Mouse (Mus musculus) mouse embryonic stem cell (cell line): ENCODE data around the gene Arid3a.

Source experiments
- in situ Hi-C, 2 experiments: fragments of 300-500 bp; cut with MboI; formaldehyde crosslinking; loops; 1 replicate in 1 of 2; 3 replicates in 1 of 2; pipeline ENCODE4 v1.14.3; 2019 to 2020; ENCODE audit warnings: low sequenced_read_pairs in 2 of 2, low pct_unique_long_range_greater_than_20kb in 1 of 2, mixed read lengths in 1 of 2; ENCODE audit not compliant: unreplicated experiment in 1 of 2

Arid3a gene

DNA sequence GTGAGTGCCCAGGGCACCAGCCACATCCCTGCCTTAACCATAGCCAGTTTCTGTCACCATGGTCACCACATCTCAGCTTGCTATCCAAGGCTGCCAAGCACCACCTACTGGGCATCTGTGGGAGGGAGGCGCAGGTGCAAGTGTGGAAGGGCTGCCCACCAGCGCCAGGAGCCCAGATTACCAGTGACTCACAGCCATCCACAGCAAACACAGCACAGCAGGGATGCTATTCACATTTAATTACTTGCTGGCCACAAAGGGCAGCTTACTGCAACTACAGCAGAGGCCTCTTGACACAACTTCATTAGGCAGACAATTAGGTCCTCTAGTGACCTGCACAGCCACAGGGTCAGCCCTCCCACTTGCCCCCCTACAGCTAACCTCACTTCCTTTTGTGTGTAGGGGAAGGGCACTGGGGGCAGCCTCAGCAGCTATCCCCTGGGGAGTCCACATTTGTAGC, 25.9 kb upstream of the Arid3a start:
- in situ Hi-C loops = no loop called here

DNA sequence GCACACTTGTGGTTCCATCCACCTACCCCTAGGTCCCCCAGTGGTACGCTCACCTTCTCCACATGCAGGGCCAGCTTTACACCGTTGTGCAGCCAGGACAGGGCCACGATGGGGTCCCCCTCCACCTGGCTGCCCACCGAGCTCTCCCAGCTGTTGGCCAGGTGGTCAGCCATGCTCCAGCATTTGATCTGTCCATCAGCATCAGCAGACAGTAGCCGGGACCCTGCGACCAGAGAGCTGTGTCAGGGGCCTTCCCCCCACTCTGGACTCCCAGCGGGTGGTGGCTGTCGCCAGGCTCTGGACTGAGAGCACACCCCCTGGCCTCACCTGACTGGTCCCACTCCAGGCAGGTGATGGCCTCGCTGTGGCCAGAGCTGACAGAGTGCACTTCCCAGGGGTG, 20.1 kb upstream of the Arid3a start:
- in situ Hi-C loops = no loop called here

DNA sequence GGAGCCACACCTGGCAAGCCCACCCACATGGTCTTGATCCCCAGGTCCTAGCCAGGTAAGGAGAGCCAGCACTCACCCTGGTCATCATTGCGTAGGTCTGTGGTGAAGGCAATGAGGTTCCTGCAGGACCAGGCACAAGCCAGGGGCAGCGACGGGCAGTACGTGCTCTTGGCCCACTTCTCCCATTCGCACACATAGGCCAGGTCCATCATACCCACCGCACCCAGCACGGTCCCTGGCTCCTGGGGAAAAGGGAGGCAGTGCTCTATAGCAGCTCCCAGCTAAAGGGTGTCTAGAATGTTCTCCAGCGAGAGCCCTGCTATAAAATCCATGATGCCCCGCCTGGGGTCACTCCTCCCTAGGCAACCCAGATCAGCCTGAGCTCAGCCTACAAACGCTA, 19.4 kb upstream of the Arid3a start:
- in situ Hi-C loops = no loop called here

DNA sequence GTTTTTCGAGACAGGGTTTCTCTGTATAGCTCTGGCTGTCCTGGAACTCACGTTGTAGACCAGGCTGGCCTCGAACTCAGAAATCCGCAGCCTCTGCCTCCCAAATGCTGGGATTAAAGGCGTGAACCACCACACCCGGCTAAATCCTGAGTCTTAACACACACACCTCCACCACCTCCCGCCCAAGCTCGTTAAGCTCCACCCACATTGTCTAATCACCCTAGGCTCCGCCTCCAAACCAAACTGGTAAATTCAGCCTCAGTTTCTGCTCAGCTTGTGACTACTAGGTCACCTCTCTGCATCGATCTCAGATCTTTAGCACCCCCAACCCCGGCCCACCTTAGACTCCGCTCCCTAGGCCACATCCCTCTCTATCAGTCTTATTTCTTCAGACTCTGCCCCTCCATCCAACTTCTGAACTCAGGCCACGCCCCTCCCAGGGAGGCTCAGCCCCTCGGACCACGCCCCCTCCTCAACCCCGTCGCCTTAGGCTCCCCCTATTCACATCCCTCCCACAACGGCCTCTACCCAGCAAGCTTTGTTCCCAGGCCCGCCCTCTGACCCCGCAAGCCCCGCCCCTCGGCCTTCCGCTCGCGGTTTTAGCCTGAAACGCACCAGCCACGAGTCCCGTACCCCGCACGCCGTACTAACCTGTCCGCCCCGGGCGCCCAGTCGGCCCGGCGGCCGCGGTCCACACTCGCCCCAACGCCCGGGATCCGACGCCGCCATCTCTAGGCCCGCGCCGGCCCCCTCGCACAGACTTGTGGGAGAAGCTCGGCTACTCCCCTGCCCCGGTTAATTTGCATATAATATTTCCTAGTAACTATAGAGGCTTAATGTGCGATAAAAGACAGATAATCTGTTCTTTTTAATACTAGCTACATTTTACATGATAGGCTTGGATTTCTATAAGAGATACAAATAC, 18.4 kb upstream of the Arid3a start, which contains the start of gene Med16:
TSS of gene Med16 (minus strand) at position 757 of the 925 bp plus-strand sequence.
- in situ Hi-C loops = no loop called here

DNA sequence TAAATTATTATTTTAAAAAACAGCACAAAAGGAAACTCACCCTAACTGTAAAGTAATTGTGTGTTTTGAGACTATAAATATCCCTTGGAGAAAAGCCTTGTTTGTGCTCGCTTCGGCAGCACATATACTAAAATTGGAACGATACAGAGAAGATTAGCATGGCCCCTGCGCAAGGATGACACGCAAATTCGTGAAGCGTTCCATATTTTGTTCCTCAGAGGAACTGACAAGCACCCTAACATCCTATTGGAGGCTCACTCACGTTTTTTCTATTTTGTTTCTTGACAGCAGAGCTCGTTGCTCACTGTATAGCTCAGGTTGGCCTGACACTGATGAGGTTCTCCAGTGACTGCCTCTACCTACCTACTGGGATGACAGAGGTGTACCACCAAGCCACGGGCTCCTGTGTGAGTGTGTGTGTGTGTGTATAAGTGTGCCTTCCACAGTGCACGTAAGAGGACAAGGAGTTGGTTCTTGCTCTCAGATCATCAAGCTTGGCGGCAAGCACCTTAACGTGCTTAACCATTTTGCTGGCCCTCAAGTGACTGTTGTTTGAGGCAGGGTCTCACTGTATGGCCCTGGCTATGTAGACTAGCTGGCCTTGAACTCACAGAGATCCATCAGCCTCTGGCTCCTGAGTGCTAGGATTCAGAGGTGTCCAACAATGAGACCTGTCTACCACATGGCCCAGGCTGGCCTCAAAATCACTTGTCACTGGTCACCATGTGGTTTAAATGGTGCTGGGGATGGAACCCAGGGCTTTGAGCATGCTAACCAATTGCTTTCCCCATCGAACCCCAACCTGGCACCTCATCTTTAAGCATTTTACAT, 17.5 kb upstream of the Arid3a start:
- in situ Hi-C loops = no loop called here

DNA sequence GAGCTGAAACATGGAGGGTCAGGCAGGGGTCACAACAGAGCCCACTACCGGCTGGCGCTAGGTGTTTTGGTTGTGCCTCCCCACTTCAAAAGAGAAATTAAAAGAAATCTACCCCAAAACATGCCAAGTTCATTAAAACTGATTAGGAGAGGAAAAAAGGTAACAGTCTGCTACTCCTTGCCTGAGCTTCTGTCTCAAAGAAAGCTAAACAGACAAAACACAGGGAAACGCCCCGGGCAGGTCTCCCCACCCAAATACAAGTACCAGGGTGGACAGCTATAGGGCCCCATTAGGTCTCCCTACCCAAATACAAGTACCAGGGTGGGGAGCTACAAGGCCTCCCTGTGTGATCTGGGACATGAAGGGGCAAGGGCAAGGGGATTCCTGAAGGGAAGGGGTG, 16.3 kb upstream of the Arid3a start, which contains the start of gene Gm26602:
TSS of gene Gm26602 (plus strand) at position 301 of the 400 bp plus-strand sequence.
- in situ Hi-C loops = no loop called here

DNA sequence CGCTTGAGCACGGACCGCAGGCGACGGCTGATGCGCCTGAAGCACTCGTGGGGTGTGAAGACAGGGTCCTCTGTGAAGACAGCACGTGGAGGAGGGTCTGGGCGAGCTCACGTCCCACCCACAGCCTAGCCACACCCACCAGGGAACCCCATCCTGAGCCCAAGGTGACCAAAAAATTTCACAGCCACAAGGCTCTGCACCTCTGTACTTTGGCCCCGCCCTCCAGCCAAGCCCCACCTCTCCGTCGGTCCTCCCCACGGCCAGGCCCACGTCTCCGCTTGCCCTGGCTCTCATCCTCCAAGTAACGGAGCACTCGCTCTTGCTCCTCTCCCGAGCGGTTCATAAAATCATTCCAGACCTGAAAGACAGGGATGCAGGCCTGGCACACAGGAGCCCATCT, 14.4 kb upstream of the Arid3a start:
- in situ Hi-C loops = no loop called here

DNA sequence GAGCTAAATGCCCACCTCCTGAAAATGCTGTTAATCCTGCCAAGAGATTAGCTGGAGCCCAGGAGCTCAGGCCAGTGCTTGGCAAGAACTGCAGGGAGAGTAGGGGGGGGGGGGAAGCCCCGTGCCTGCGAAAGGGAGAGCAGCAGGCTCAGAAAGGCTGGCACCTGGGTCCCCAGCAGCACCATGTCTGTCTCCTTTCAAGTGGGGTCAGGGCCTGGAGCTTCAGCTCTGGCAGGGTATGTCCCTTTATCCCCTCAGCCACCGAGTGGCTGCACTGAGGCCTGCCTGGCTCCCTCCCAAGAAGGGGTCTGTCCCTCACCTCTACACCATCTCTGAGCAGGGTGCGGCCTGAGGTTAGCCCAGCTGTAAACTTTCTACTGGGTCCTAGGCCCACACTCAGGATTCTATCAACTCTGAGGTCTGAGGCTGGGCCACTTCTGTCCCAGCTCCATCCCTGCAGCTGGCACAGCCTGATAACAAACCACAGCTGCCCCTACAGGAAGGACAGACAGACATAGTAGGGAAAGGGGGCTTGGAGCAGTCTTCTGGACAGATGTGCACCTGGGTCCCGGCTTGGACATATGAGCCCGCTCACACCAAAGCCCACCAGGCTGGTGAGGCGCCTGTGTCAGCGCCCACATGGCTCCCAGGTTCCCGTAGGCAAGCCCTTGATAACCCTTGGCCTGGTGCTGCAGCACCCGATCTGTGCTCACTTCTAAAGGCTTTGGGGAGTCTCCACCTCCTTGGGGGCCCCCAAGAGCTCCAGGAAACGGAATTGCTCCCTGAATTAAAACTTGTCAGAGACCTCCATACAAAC, 12.5 kb upstream of the Arid3a start:
- in situ Hi-C loops = no loop called here

DNA sequence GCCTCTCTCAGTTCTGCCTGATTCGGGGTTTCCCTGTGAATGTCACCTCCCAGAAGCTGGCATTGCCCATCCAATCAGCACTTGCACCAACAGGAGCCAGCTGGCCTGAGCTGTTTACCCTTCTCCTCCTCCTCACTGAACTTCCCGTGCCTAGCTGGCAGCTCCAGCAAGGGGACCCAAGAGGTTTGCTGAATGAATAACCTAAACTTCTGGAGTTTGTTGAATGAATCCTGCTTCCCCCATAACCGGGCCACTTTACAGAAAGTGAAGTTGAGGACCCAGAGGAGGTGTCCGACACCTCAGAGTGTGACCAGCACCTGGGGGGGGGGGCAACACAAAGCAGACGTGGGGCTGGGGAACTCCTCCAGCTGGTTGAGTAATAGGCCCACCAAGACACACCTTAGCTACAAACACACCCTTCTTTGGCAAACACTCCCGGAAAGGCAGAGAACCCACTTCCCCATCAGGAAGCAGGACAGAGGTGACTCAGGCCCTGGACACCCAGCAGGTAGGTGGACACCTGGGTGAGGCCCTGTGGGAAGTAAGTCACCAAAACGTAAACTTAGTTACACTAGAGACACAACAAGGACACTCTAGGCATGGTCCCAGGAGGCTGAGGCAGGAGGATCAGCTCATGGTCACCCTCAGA, 11.8 kb upstream of the Arid3a start:
- in situ Hi-C loops = no loop called here

DNA sequence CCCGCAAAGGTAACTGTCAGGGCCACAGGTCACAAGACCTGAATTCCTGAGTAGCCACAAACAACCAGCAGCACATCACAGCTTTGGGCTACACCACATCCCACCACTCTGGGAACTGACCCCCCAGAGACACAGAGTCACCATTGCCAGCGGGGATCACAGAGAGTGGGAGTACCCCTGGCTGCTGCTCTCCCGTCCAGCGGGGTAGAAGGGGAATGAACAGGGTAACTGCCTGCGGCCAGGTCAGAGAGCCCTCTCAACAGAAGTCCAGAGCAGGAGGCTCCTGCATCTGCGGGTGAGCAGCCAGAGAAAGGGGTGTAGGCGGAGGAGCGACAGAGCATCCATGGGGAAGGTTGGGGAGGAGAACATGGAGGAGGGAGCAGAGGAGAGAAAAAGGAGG, 10.8 kb upstream of the Arid3a start:
- in situ Hi-C loops = no loop called here

DNA sequence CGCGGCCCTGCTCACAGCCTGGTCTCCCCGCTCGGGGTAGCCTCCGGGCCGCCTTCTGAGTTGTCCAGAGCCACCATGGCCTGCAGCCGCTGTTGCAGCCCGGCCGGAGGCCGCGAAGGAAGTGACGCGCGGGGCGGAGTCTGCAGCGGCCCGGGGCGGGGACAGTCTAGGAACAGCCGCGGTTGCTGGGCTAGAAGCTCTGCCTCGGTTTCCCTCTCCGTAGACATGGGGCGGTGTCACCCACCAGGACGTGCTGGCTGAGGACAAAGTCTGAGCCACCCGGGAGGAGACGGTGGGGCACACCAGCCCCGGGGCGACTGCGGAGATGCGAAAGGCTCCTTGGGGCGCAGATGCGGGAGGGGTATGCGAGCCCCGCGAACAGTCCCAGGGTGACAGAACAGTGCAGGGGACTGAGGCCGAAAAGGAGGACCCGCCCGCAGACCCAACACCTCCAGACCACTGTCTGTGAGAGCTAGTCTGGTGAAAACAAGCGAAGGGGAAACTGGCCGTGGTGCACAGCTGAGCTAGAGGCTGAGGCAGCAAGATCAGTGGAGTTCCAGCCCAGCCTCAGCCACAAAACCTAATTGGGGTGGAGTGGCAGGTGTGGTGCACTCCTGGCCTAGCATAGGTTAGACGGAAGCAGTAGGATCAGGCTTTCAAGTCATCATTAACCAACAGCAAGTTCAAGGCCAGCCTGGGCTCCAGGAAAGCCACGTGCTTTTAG, 9.9 kb upstream of the Arid3a start, which contains the start of gene Kiss1r:
TSS of gene Kiss1r (plus strand) at position 164 of the 724 bp plus-strand sequence.
- in situ Hi-C loops = no loop called here

DNA sequence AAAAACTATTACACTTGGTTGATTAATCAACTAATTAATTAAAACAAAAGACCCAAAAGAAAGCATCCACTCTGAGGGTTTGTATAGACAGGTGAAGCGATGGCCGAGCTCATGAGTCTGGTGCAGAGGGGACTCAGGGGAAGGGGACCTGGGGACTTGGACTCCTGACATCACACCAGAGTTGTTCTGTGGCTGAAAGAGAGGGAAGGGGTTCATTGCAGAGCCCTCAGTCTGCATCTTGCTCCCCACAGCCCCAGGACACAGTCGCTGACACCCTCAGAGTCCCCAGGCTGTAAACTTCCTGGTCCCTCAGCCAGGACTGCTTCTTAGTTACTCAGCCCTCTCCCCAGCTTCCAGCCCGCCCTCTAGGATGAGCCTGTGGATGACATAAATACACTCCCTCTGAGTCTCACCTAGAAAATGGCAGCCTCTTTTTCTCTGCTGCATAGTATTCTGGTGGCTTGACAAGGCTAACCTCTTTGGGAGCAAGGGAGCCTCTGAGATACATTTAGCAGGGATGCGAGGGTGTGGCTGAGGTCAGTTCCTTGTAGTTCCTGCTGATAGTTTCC, 9.2 kb upstream of the Arid3a start:
- in situ Hi-C loops = no loop called here

DNA sequence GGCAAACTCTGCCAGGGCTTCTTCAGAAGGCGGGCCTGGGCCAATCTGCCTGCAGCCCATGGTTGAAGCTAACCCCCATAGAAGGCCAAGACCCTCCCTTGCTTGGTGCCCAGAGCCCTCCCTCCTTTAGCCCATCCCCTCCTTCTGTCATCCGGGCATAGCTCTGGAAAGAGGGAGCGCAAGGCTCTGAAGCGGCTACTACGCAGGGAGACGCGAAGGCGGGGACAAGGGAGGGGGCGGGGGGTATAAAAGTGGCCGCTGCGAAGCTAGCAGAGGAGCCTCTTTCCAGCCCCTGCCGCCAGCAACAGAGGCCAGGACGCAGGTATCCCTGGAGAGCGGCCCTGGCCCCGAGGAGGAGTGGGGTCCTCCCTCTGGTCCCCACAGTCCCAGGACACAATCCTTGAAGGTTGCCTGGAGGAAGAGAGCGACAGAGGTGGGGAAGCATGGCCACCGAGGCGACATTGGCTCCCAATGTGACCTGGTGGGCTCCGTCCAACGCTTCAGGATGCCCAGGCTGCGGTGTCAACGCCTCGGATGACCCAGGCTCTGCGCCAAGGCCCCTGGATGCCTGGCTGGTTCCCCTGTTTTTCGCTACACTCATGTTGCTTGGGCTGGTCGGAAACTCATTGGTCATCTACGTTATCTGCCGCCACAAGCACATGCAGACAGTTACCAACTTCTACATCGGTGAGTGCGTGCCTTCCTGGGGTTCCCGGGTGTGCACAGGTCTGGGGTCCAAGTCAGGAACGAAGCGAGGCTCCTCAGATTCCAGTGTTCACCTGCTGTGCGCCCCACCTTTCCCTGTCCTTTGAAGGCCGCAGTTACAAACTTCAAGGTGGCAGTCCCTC, 8.4 kb upstream of the Arid3a start:
- in situ Hi-C loops = no loop called here

DNA sequence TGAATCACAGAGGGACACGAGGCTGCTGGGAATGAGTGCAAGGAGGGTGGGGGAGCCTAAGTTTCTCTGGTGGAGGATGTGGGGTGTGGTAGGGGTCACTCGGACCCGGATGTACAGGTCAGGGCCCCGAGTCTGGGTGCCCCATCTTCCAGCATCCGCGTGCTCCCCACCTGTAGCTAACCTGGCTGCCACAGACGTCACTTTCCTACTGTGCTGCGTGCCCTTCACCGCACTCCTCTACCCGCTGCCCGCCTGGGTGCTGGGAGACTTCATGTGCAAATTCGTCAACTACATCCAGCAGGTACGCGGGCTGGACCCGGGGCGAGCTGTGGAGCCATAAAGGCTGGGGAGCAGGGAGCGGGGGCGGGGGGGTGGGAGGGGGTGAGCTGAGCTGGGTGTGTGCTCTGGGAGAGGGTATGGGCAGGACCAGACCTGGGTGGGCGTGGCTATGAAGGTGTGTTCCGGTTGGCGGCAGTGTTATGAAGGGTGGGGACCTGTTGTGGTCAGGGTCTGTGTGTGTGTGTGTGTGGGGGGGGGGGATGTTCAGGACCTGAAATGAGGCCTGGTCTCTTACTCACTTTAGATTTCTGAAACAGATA, 7.5 kb upstream of the Arid3a start:
- in situ Hi-C loops = no loop called here

DNA sequence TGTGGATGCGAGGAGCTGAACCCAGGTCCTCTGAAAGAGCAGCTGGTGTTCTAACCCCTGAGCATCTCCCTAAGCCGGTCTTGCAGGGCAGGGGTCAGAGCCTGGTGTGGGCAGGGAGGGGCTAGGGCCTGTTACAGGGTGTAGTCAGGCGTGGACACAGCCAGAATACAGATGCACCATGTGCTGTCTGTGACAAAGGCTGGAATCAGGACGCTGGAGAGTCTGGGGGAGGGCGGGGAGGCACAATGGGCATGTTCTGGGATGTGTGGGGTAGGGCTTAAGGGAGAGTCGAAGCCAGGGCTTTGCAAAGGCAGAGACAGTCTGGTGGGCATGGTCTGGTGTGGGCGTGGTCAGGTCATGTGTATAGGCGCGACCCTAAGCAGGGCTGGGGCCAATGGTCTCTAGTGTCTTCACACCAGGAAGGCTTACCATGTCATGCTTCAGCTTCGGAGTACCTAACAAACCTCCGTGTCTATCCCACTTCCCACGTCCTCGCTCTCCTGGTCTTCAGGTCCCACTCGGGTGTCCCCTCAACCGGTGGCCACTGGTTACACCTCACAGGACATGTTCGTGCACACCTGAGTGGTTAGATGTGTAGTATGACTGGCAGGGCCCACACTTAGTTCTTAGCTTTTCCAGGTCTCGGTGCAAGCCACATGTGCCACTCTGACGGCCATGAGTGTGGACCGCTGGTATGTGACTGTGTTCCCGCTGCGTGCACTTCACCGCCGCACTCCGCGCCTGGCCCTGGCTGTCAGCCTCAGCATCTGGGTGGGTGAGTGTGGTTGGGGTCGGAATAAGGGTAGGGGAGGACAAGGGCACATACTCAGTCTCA, 6.6 kb upstream of the Arid3a start:
- in situ Hi-C loops = loop anchor here (10.0 kb wide), 1 partner anchor 85 kb away; no protein-coding TSS in a partner anchor
